Mouse (Mus musculus): ENCODE results near the gene Jaml. TPM values are rescaled to one million over a fixed set of nuclear protein-coding genes. Genes with fewer than 3 reads are reported as not detected.
A peak's percentile ranks its signal among the peaks of the same experiment; 100 is the strongest.

The Jaml gene
- polyA plus RNA-seq, 1 experiment = 0.53 TPM

DNA sequence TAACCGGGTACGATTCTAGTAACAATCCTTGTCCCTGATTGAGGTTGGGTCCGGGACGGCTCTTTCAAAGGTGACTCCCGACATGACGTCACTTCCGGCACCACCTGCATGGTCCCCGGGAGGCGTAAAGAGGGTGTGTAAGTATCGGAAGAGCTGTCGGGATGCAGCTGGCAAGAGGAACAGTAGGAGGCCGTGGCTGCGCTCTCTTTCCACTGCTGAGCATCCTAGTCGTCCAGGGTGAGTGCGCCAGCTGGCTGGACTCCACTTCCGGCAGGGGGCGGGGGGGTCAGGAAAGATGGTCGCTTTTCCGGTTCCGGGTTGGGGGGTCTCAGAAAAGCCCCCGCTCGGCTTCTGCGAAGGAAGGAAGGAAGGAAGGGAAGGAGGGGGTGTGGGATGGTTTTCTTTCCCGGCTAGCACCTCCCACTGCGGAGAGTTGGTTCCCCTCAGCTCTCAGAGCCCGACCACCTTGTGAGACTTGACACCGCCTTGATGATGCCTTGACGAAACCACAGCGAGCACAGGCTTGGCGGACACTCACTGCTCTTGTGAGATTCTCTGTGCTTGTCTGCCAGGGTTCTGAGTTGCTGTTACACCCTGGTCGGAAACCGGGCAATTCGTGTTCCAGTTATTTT is 23.8 kb upstream of the Jaml start, which contains the start of gene Mpzl3:
Mpzl3 (plus strand) TSS at position 105 of the 632 bp plus-strand sequence.
- Histone ChIP-seq H3K27ac (ENCODE audit: insufficient read depth, low read depth, low read length) (peak within 1 kb of the TSS; percentile 96), H3K36me3 (ENCODE audit: control insufficient read depth, insufficient read depth, low read length) (no peaks in the 10 kb centered on the region), H3K27me3 (replicated peaks; ENCODE audit: control insufficient read depth, insufficient read depth, low read length) (no peaks in the 10 kb centered on the region), H3K4me3 (ENCODE audit: insufficient read depth, low read depth, low read length) (peak within 1 kb of the TSS; percentile 92), H3K4me1 (ENCODE audit: control insufficient read depth, insufficient read depth, low read length) (no peaks in the 10 kb centered on the region)
- WGBS = under 1% methylated on average over 33 of the region's 33 CpGs
- DNase-seq = peak; percentile 90
- TF ChIP-seq POLR2A (IDR thresholded peaks at IDR 0.05; ENCODE audit: low read depth, low read length) (no peak), CTCF (conservative IDR thresholded peaks at IDR 0.05; ENCODE audit: insufficient read depth, insufficient read length, low read depth, low read length) (no peak)

- Histone ChIP-seq H3K27ac (ENCODE audit: insufficient read depth, low read depth, low read length) (no peak overlapping the region), H3K36me3 (ENCODE audit: control insufficient read depth, insufficient read depth, low read length) (no peaks in the 10 kb centered on the region), H3K4me1 (ENCODE audit: control insufficient read depth, insufficient read depth, low read length) (no peaks in the 10 kb centered on the region), H3K4me3 (ENCODE audit: insufficient read depth, low read depth, low read length) (no peak overlapping the region), H3K27me3 (replicated peaks; ENCODE audit: control insufficient read depth, insufficient read depth, low read length) (no peaks in the 10 kb centered on the region)
- WGBS = 36% methylated on average over 5 of the region's 5 CpGs
- no peak for TF ChIP-seq POLR2A (IDR thresholded peaks at IDR 0.05; ENCODE audit: low read depth, low read length)
- TF ChIP-seq CTCF (conservative IDR thresholded peaks at IDR 0.05; ENCODE audit: insufficient read depth, insufficient read length, low read depth, low read length) = no peak
- no peak for DNase-seq
These were observed 20.6 kb upstream of the Jaml start for GRCm38 (mm10) chr9:45058304-45058940.

- TF ChIP-seq CTCF (conservative IDR thresholded peaks at IDR 0.05; ENCODE audit: insufficient read depth, insufficient read length, low read depth, low read length) (no peak), POLR2A (IDR thresholded peaks at IDR 0.05; ENCODE audit: low read depth, low read length) (no peak)
- no peak overlapping the region for H3K27ac ChIP-seq (ENCODE audit: insufficient read depth, low read depth, low read length)
- WGBS = 59% methylated on average over 7 of the region's 7 CpGs
These were observed 18.8 kb upstream of the Jaml start for GRCm38 (mm10) chr9:45060151-45060550.

DNA sequence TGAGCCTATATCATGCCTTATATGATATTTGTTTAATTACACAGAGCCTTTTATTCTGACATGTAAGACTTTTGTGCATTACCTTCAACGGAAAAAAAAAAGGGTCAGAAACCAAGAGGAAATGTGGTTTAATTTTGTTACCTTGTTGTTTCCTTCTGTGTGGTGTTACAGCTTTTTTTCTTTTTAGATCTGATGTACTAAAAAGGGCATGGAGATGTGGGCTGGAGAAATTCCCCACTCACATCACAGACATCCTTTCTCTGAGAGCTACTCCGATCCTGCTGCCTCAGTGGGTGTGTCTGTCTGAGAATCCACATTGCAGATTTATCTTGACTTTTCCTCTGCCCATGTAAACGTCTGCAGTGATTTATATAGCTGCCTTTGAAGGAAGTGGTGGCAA is 16.3 kb upstream of the Jaml start:
- Histone ChIP-seq H3K4me3 (ENCODE audit: insufficient read depth, low read depth, low read length) (no peak overlapping the region), H3K4me1 (ENCODE audit: control insufficient read depth, insufficient read depth, low read length) (no peaks in the 10 kb centered on the region), H3K27ac (ENCODE audit: insufficient read depth, low read depth, low read length) (no peak overlapping the region), H3K36me3 (ENCODE audit: control insufficient read depth, insufficient read depth, low read length) (no peaks in the 10 kb centered on the region), H3K27me3 (replicated peaks; ENCODE audit: control insufficient read depth, insufficient read depth, low read length) (no peaks in the 10 kb centered on the region)
- WGBS = 67% methylated on average over 3 of the region's 3 CpGs
- no peak for DNase-seq
- TF ChIP-seq CTCF (conservative IDR thresholded peaks at IDR 0.05; ENCODE audit: insufficient read depth, insufficient read length, low read depth, low read length) (no peak), POLR2A (IDR thresholded peaks at IDR 0.05; ENCODE audit: low read depth, low read length) (no peak)

More at GRCm38 (mm10) chr9:45060151-45060550, 18.8 kb upstream of the Jaml start:
- Histone ChIP-seq H3K4me1 (ENCODE audit: control insufficient read depth, insufficient read depth, low read length) (no peaks in the 10 kb centered on the region), H3K4me3 (ENCODE audit: insufficient read depth, low read depth, low read length) (no peak overlapping the region), H3K27me3 (replicated peaks; ENCODE audit: control insufficient read depth, insufficient read depth, low read length) (no peaks in the 10 kb centered on the region), H3K36me3 (ENCODE audit: control insufficient read depth, insufficient read depth, low read length) (no peaks in the 10 kb centered on the region)
- no peak for DNase-seq

GRCm38 (mm10) chr9:45064421-45064820 is 14.6 kb upstream of the Jaml start:
- Histone ChIP-seq H3K27me3 (replicated peaks; ENCODE audit: control insufficient read depth, insufficient read depth, low read length) (no peaks in the 10 kb centered on the region), H3K4me3 (ENCODE audit: insufficient read depth, low read depth, low read length) (no peak overlapping the region), H3K27ac (ENCODE audit: insufficient read depth, low read depth, low read length) (no peak overlapping the region), H3K4me1 (ENCODE audit: control insufficient read depth, insufficient read depth, low read length) (no peaks in the 10 kb centered on the region), H3K36me3 (ENCODE audit: control insufficient read depth, insufficient read depth, low read length) (no peaks in the 10 kb centered on the region)
- no peak for TF ChIP-seq POLR2A (IDR thresholded peaks at IDR 0.05; ENCODE audit: low read depth, low read length)
- TF ChIP-seq CTCF (conservative IDR thresholded peaks at IDR 0.05; ENCODE audit: insufficient read depth, insufficient read length, low read depth, low read length) = no peak
- DNase-seq = no peak
- WGBS = 74% methylated on average over 6 of the region's 6 CpGs

GRCm38 (mm10) chr9:45066735-45067134 is 12.2 kb upstream of the Jaml start:
- no peak for TF ChIP-seq POLR2A (IDR thresholded peaks at IDR 0.05; ENCODE audit: low read depth, low read length)
- no peak for TF ChIP-seq CTCF (conservative IDR thresholded peaks at IDR 0.05; ENCODE audit: insufficient read depth, insufficient read length, low read depth, low read length)
- Histone ChIP-seq H3K4me1 (ENCODE audit: control insufficient read depth, insufficient read depth, low read length) (no peaks in the 10 kb centered on the region), H3K36me3 (ENCODE audit: control insufficient read depth, insufficient read depth, low read length) (no peaks in the 10 kb centered on the region), H3K27me3 (replicated peaks; ENCODE audit: control insufficient read depth, insufficient read depth, low read length) (no peaks in the 10 kb centered on the region), H3K27ac (ENCODE audit: insufficient read depth, low read depth, low read length) (no peak overlapping the region), H3K4me3 (ENCODE audit: insufficient read depth, low read depth, low read length) (no peak overlapping the region)
- no peak for DNase-seq
- WGBS = 75% methylated on average over 4 of the region's 4 CpGs

DNA sequence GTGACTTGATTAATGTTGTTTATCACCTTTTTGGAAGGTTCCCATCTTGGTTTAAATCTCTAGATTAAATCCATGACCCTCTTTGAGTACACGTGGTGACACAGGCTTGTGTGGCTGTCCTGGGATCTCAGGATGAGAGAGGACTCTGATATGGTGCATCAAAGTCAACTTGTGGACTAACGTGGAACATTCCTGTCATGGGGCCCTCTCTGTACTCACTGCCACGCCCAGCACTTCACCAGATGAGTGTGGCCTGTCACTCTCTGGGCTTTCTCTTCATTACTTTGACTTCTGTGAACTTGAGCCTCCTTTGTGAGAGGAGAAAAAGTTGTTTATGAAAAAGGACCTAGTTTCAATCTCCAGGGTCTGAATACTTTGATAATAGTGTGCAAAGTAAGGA is 7.2 kb upstream of the Jaml start:
- no peaks in the 10 kb centered on the region for H3K36me3 ChIP-seq (ENCODE audit: control insufficient read depth, insufficient read depth, low read length)
- no peak overlapping the region for H3K27ac ChIP-seq (ENCODE audit: insufficient read depth, low read depth, low read length)
- no peaks in the 10 kb centered on the region for H3K4me1 ChIP-seq (ENCODE audit: control insufficient read depth, insufficient read depth, low read length)
- no peak for TF ChIP-seq POLR2A (IDR thresholded peaks at IDR 0.05; ENCODE audit: low read depth, low read length)
- TF ChIP-seq CTCF (conservative IDR thresholded peaks at IDR 0.05; ENCODE audit: insufficient read depth, insufficient read length, low read depth, low read length) = no peak
- WGBS = 64% methylated on average over 3 of the region's 3 CpGs
- no peak for DNase-seq
- no peaks in the 10 kb centered on the region for H3K27me3 ChIP-seq (replicated peaks; ENCODE audit: control insufficient read depth, insufficient read depth, low read length)
- no peak overlapping the region for H3K4me3 ChIP-seq (ENCODE audit: insufficient read depth, low read depth, low read length)

Measured in kidney, adult 2 months (tissue).